Mouse (Mus musculus): Measurements from ENCODE around the gene Kctd21. TPM values are rescaled to one million over a fixed set of nuclear protein-coding genes. Genes with fewer than 3 reads are reported as not detected.

Kctd21 gene
- polyA plus RNA-seq, 1 experiment from 2014 or later, result 3.6 TPM

GRCm38 (mm10) chr7:97360166-97360565 is 28.0 kb downstream of the Kctd21 start:
- no peak overlapping the region for H3K27ac ChIP-seq
- no peak overlapping the region for H3K4me2 ChIP-seq
- H3K9me3 ChIP-seq, result no peaks in the 10 kb centered on the region
- no peak for ATAC-seq (ENCODE audit: insufficient number of reproducible peaks, insufficient read depth, low FRiP score, low TSS enrichment, low read depth)
- H3K36me3 ChIP-seq, result no peaks in the 10 kb centered on the region
- no peaks in the 10 kb centered on the region for H3K27me3 ChIP-seq
- WGBS, result 77% methylated on average over 5 of the region's 5 CpGs
- H3K4me3 ChIP-seq (replicated peaks), result no peak overlapping the region
- H3K4me1 ChIP-seq (replicated peaks), result 0 out of 2 replicates have a peak, but pooled peaks cover 2% of the 10 kb centered on the region
- H3K9ac ChIP-seq (replicated peaks), result no peak overlapping the region

- H3K27ac ChIP-seq, result no peak overlapping the region
- H3K4me2 ChIP-seq, result no peak overlapping the region
- ATAC-seq (ENCODE audit: insufficient number of reproducible peaks, insufficient read depth, low FRiP score, low TSS enrichment, low read depth), result no peak
- no peaks in the 10 kb centered on the region for H3K9me3 ChIP-seq
- 65% methylated on average over 3 of the region's 3 CpGs for WGBS
- no peak overlapping the region for H3K9ac ChIP-seq (replicated peaks)
- H3K36me3 ChIP-seq, result no peaks in the 10 kb centered on the region
- H3K4me1 ChIP-seq (replicated peaks), result no peaks in the 10 kb centered on the region
- no peaks in the 10 kb centered on the region for H3K27me3 ChIP-seq
- no peak overlapping the region for H3K4me3 ChIP-seq (replicated peaks)
Measured at GRCm38 (mm10) chr7:97360955-97361354, 28.8 kb downstream of the Kctd21 start.

GRCm38 (mm10) chr7:97361467-97361866 is 29.3 kb downstream of the Kctd21 start:
- no peak overlapping the region for H3K4me3 ChIP-seq (replicated peaks)
- H3K9me3 ChIP-seq, result no peaks in the 10 kb centered on the region
- no peaks in the 10 kb centered on the region for H3K36me3 ChIP-seq
- WGBS, result 30% methylated on average over 4 of the region's 4 CpGs
- no peak for ATAC-seq (ENCODE audit: insufficient number of reproducible peaks, insufficient read depth, low FRiP score, low TSS enrichment, low read depth)
- H3K27me3 ChIP-seq, result no peaks in the 10 kb centered on the region
- no peak overlapping the region for H3K27ac ChIP-seq
- H3K4me1 ChIP-seq (replicated peaks), result no peaks in the 10 kb centered on the region
- no peak overlapping the region for H3K4me2 ChIP-seq
- H3K9ac ChIP-seq (replicated peaks), result no peak overlapping the region

GRCm38 (mm10) chr7:97365887-97366286 is 33.8 kb downstream of the Kctd21 start:
- H3K4me1 ChIP-seq (replicated peaks), result peaks cover 3% of the 10 kb centered on the region

GRCm38 (mm10) chr7:97375101-97375500 is 43.0 kb downstream of the Kctd21 start:
- Histone ChIP-seq H3K4me1 (replicated peaks) (peaks cover 11% of the 10 kb centered on the region), H3K27me3 (no peaks in the 10 kb centered on the region), H3K36me3 (peaks cover 63% of the 10 kb centered on the region), H3K4me2 (no peak overlapping the region), H3K9ac (replicated peaks) (no peak overlapping the region), H3K9me3 (no peaks in the 10 kb centered on the region), H3K4me3 (replicated peaks) (no peak overlapping the region), H3K27ac (no peak overlapping the region)
- no peak for ATAC-seq (ENCODE audit: insufficient number of reproducible peaks, insufficient read depth, low FRiP score, low TSS enrichment, low read depth)
- 94% methylated on average over 9 of the region's 9 CpGs for WGBS

More at GRCm38 (mm10) chr7:97365887-97366286, 33.8 kb downstream of the Kctd21 start:
- ATAC-seq (ENCODE audit: insufficient number of reproducible peaks, insufficient read depth, low FRiP score, low TSS enrichment, low read depth), result no peak
- no peaks in the 10 kb centered on the region for H3K36me3 ChIP-seq
- no peak overlapping the region for H3K9ac ChIP-seq (replicated peaks)
- no peak overlapping the region for H3K4me2 ChIP-seq
- WGBS, result 88% methylated on average over 1 of the region's 1 CpGs
- H3K27me3 ChIP-seq, result no peaks in the 10 kb centered on the region
- H3K27ac ChIP-seq, result no peak overlapping the region
- no peaks in the 10 kb centered on the region for H3K9me3 ChIP-seq
- H3K4me3 ChIP-seq (replicated peaks), result no peak overlapping the region

GRCm38 (mm10) chr7:97375906-97376305 is 43.8 kb downstream of the Kctd21 start:
- H3K36me3 ChIP-seq, result peaks cover 71% of the 10 kb centered on the region
- ATAC-seq (ENCODE audit: insufficient number of reproducible peaks, insufficient read depth, low FRiP score, low TSS enrichment, low read depth), result no peak
- WGBS, result 91% methylated on average over 2 of the region's 2 CpGs

GRCm38 (mm10) chr7:97379304-97379703 is 47.2 kb downstream of the Kctd21 start:
- Histone ChIP-seq H3K4me1 (replicated peaks) (no peaks in the 10 kb centered on the region), H3K4me2 (no peak overlapping the region), H3K9ac (replicated peaks) (no peak overlapping the region), H3K27me3 (no peaks in the 10 kb centered on the region), H3K4me3 (replicated peaks) (no peak overlapping the region), H3K9me3 (no peaks in the 10 kb centered on the region), H3K27ac (no peak overlapping the region), H3K36me3 (peaks cover 92% of the 10 kb centered on the region)
- WGBS, result 92% methylated on average over 5 of the region's 5 CpGs
- no peak for ATAC-seq (ENCODE audit: insufficient number of reproducible peaks, insufficient read depth, low FRiP score, low TSS enrichment, low read depth)

More at GRCm38 (mm10) chr7:97375906-97376305, 43.8 kb downstream of the Kctd21 start:
- no peak overlapping the region for H3K9ac ChIP-seq (replicated peaks)
- no peaks in the 10 kb centered on the region for H3K27me3 ChIP-seq
- peaks cover 9% of the 10 kb centered on the region for H3K4me1 ChIP-seq (replicated peaks)
- no peak overlapping the region for H3K4me2 ChIP-seq
- no peaks in the 10 kb centered on the region for H3K9me3 ChIP-seq
- no peak overlapping the region for H3K27ac ChIP-seq
- no peak overlapping the region for H3K4me3 ChIP-seq (replicated peaks)

GRCm38 (mm10) chr7:97380500-97381123 is 48.5 kb downstream of the Kctd21 start:
- no peaks in the 10 kb centered on the region for H3K27me3 ChIP-seq
- no peak overlapping the region for H3K4me2 ChIP-seq
- ATAC-seq (ENCODE audit: insufficient number of reproducible peaks, insufficient read depth, low FRiP score, low TSS enrichment, low read depth), result no peak
- WGBS, result 89% methylated on average over 5 of the region's 5 CpGs
- peaks cover 92% of the 10 kb centered on the region for H3K36me3 ChIP-seq
- no peaks in the 10 kb centered on the region for H3K9me3 ChIP-seq
- H3K9ac ChIP-seq (replicated peaks), result no peak overlapping the region
- no peaks in the 10 kb centered on the region for H3K4me1 ChIP-seq (replicated peaks)
- no peak overlapping the region for H3K4me3 ChIP-seq (replicated peaks)
- H3K27ac ChIP-seq, result no peak overlapping the region

GRCm38 (mm10) chr7:97382661-97383060 is 50.5 kb downstream of the Kctd21 start:
- Histone ChIP-seq H3K4me2 (no peak overlapping the region), H3K9ac (replicated peaks) (no peak overlapping the region), H3K9me3 (no peaks in the 10 kb centered on the region), H3K4me3 (replicated peaks) (no peak overlapping the region), H3K36me3 (peaks cover 96% of the 10 kb centered on the region), H3K27ac (no peak overlapping the region), H3K4me1 (replicated peaks) (no peaks in the 10 kb centered on the region), H3K27me3 (no peaks in the 10 kb centered on the region)
- 96% methylated on average over 8 of the region's 8 CpGs for WGBS
- ATAC-seq (ENCODE audit: insufficient number of reproducible peaks, insufficient read depth, low FRiP score, low TSS enrichment, low read depth), result no peak

GRCm38 (mm10) chr7:97383496-97384132 is 51.5 kb downstream of the Kctd21 start:
- Histone ChIP-seq H3K4me3 (replicated peaks) (no peak overlapping the region), H3K9ac (replicated peaks) (no peak overlapping the region), H3K4me1 (replicated peaks) (no peaks in the 10 kb centered on the region), H3K36me3 (peaks cover 95% of the 10 kb centered on the region), H3K27me3 (no peaks in the 10 kb centered on the region), H3K9me3 (no peaks in the 10 kb centered on the region), H3K4me2 (no peak overlapping the region), H3K27ac (no peak overlapping the region)
- 89% methylated on average over 10 of the region's 10 CpGs for WGBS
- ATAC-seq (ENCODE audit: insufficient number of reproducible peaks, insufficient read depth, low FRiP score, low TSS enrichment, low read depth), result no peak

- H3K27me3 ChIP-seq, result no peaks in the 10 kb centered on the region
- no peak for ATAC-seq (ENCODE audit: insufficient number of reproducible peaks, insufficient read depth, low FRiP score, low TSS enrichment, low read depth)
- H3K4me2 ChIP-seq, result no peak overlapping the region
- no peak overlapping the region for H3K27ac ChIP-seq
- H3K4me1 ChIP-seq (replicated peaks), result no peaks in the 10 kb centered on the region
- no peak overlapping the region for H3K9ac ChIP-seq (replicated peaks)
- no peaks in the 10 kb centered on the region for H3K9me3 ChIP-seq
- 92% methylated on average over 7 of the region's 7 CpGs for WGBS
- peaks cover 95% of the 10 kb centered on the region for H3K36me3 ChIP-seq
- no peak overlapping the region for H3K4me3 ChIP-seq (replicated peaks)
Measured at GRCm38 (mm10) chr7:97386106-97386805, 54.1 kb downstream of the Kctd21 start.

Measured in limb, embryonic 12.5 days (tissue).